Mouse (Mus musculus) lung, postnatal 0 days (tissue): ENCODE results near the gene Mef2d.

Source experiments
- CTCF ChIP-seq: IDR thresholded peaks from 2 replicates; pipeline ENCODE4 v1.5.1; 2016; ENCODE audit warnings: antibody characterized with exemption, mild to moderate bottlenecking
- EP300 ChIP-seq: IDR thresholded peaks from 2 replicates; pipeline ENCODE4 v1.6.1; 2016; ENCODE audit warnings: antibody characterized with exemption, mild to moderate bottlenecking, control low read depth

DNA sequence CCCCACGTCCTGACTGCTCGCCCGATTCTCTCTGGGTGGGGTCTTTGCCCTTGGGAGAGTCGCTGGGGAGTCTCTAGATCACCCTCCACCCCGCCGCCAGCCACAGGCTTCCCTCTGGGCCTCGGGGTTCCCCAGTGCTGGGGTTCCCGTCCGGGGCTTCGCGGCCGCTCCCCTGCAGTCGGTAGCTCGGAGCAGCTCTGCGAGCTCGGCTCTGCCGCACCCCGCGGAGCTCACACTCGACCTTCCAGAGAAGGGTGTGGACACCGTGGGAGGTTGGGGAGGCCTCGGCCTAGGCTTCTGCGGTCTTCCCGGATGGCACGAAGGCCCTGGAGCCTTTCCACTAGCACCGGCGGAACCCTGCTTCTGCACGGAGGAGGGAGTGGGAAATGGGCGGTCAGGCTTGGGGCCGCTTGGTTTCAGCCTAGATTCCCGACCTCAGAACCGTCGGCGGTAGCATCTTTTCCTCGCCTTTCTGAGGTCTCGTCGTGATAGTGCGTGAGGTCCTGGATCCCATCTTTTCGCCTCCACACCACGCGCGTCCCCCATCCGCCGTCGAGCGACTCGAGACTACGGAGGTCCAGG is 72.9 kb downstream of the Mef2d start:
- TF ChIP-seq CTCF, result no peak
- TF ChIP-seq EP300, result no peak
